Mouse (Mus musculus) limb, embryonic 12.5 days (tissue): ENCODE data around the gene Sla2. TPM values are rescaled to one million over a fixed set of nuclear protein-coding genes. Genes with fewer than 3 reads are reported as not detected.

Experiments used
- ATAC-seq: fragments of 200-750 bp; cut with Nextera tagmentation; 2 replicates; pipeline ENCODE4 v1.8.0; 2017; ENCODE audit warnings: low read depth, moderate TSS enrichment; ENCODE audit not compliant: insufficient number of reproducible peaks, insufficient read depth, low FRiP score, low TSS enrichment
- H3K27ac ChIP-seq: fragments of 300-500 bp; sonication (generic); 2 replicates; pipeline ENCODE4 v1.5.1; 2016; ENCODE audit warnings: mild to moderate bottlenecking, moderate library complexity
- H3K27me3 ChIP-seq: fragments of 300-500 bp; sonication (generic); 2 replicates; pipeline ENCODE4 v1.6.1; 2016; ENCODE audit warnings: mild to moderate bottlenecking, moderate library complexity
- H3K36me3 ChIP-seq: fragments of 300-500 bp; sonication (generic); 2 replicates; pipeline ENCODE4 v1.6.1; 2016; ENCODE audit warnings: mild to moderate bottlenecking, moderate library complexity
- H3K4me1 ChIP-seq: fragments of 300-500 bp; sonication (generic); replicated peaks from 2 replicates; pipeline ENCODE4 v1.6.1; 2016
- H3K4me2 ChIP-seq: fragments of 300-500 bp; sonication (generic); 2 replicates; pipeline ENCODE4 v1.6.1; 2016; ENCODE audit warnings: mild to moderate bottlenecking, moderate library complexity
- H3K4me3 ChIP-seq: fragments of 300-500 bp; sonication (generic); replicated peaks from 2 replicates; pipeline ENCODE4 v1.5.1; 2016; ENCODE audit warnings: mild to moderate bottlenecking
- H3K9ac ChIP-seq: fragments of 300-500 bp; sonication (generic); replicated peaks from 2 replicates; pipeline ENCODE4 v1.6.1; 2016; ENCODE audit warnings: mild to moderate bottlenecking, moderate library complexity
- H3K9me3 ChIP-seq: fragments of 300-500 bp; sonication (generic); 2 replicates; pipeline ENCODE4 v1.6.1; 2016; ENCODE audit warnings: mild to moderate bottlenecking, moderate library complexity
- WGBS: fragments of 180-500 bp; shearing (Covaris S2); methylation state at CpG from one replicate; pipeline ENCODE4 v1.1.7; 2016; 5-methylcytosine and 5-hydroxymethylcytosine counted together
- polyA plus RNA-seq: library from polyadenylated mRNA; unstranded; fragments of >200 nt; fragmentation: Nextera tagmentation; extraction: Ambion mirVana; gene quantifications from 2 replicates; pipeline ENCODE4 v1.2.1, GENCODE M21; 2016

Gene Sla2
- polyA plus RNA-seq, 1 experiment from 2014 or later: 0.76 TPM

DNA sequence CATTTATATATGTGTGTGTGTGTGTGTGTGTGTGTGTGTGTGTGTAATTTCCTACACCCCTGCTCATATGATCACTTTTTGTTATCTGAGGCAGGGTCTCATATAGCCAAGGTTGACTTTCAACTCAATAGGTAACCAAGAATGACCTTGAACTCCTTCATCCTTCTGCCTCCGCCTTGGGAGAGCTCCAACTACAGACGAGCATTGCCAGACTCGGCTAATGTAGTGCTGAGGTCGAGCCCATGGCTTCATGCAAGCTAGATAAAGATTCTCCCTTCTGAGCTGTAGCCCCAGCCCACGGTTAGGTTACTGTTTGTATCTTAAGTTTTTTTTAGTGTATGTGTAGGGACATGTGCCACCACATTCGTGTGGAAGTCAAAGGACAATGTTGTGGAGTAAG, 14.9 kb upstream of the Sla2 start:
- H3K9me3 ChIP-seq: no peaks in the 10 kb centered on the region
- H3K36me3 ChIP-seq: no peaks in the 10 kb centered on the region
- no peak for ATAC-seq
- H3K4me1 ChIP-seq: peaks cover 7% of the 10 kb centered on the region; the same call in 1 of the 2 replicates
- peaks cover 4% of the 10 kb centered on the region; the same call in 1 of the 2 replicates for H3K27me3 ChIP-seq
- H3K9ac ChIP-seq: no peak overlapping the region
- no peak overlapping the region for H3K4me3 ChIP-seq
- WGBS: 82% methylated on average over 6 of the region's 6 CpGs
- H3K4me2 ChIP-seq: no peak overlapping the region
- no peak overlapping the region for H3K27ac ChIP-seq

DNA sequence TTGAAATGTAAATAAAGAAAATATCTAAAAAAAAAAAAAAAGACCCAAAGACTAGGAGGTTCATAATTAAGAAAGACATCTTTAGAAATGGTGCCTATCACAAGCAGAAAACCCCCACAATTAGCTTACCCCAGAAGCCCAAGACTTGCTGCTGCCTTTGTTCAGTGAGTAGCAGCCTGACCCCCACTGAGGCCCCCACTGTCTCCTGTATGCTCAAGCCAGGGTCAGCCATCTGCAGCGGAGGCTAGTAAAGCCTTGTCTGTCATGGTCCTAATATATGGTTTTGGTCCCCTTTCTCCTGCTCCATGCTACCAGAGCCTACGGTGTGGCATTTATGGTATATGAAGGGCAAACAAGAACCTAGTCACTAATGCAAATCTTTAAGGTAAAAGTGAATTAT, 14.4 kb upstream of the Sla2 start:
- no peak overlapping the region for H3K9ac ChIP-seq
- H3K4me1 ChIP-seq: peaks cover 7% of the 10 kb centered on the region; the same call in 1 of the 2 replicates
- WGBS: 73% methylated on average over 2 of the region's 2 CpGs
- H3K27me3 ChIP-seq: peaks cover 4% of the 10 kb centered on the region; the same call in 1 of the 2 replicates
- ATAC-seq: no peak
- H3K4me2 ChIP-seq: no peak overlapping the region
- H3K4me3 ChIP-seq: no peak overlapping the region
- no peaks in the 10 kb centered on the region for H3K9me3 ChIP-seq
- H3K27ac ChIP-seq: no peak overlapping the region
- no peaks in the 10 kb centered on the region for H3K36me3 ChIP-seq

DNA sequence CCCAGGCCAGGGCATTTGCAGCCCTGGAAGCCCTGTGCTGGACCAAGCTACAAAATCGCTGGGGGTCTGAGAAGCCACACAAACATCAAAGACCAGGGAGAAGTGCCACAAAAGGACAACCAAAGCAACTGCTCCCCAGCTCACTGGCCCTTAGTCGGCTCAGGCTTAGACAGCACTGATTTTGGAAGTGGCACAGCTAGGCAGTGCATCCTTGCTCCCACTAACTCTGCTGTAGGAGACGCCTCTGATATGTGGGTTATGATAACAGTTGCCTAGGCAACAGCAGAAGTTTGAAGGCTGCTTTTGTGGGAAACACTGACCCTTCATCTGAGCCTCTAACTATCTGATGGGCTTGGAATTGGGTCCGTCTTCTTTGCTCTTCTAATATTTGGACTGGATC, 12.2 kb upstream of the Sla2 start:
- Histone ChIP-seq H3K4me2 (no peak overlapping the region), H3K36me3 (no peaks in the 10 kb centered on the region), H3K9me3 (no peaks in the 10 kb centered on the region), H3K9ac (no peak overlapping the region), H3K27ac (no peak overlapping the region), H3K4me3 (no peak overlapping the region), H3K4me1 (no peaks in the 10 kb centered on the region), H3K27me3 (peaks cover 4% of the 10 kb centered on the region; the same call in 1 of the 2 replicates)
- 70% methylated on average over 4 of the region's 4 CpGs for WGBS
- no peak for ATAC-seq

DNA sequence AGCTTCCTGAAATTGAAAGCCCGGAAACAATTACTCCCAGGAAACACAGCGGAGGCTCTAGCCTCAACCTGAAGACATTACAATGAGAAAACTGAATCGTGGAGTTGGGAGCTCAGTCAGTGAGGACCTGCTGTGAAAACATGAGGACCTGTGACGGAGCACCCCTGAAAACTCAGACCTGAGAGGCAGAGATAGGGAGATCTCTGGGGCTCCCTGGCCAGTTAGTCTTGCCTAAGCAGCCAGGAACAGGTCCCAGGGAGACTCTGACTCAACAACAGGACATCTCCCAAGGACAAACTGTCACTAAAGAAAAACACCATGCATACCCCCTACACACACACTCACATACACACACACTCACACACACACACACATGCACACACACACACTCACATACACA, 11.4 kb upstream of the Sla2 start:
- H3K36me3 ChIP-seq: no peaks in the 10 kb centered on the region
- no peak overlapping the region for H3K4me2 ChIP-seq
- H3K27me3 ChIP-seq: peaks cover 4% of the 10 kb centered on the region; the same call in 1 of the 2 replicates
- no peak overlapping the region for H3K9ac ChIP-seq
- WGBS: 78% methylated on average over 4 of the region's 4 CpGs
- ATAC-seq: no peak
- H3K9me3 ChIP-seq: no peaks in the 10 kb centered on the region
- H3K4me1 ChIP-seq: no peaks in the 10 kb centered on the region
- no peak overlapping the region for H3K27ac ChIP-seq
- no peak overlapping the region for H3K4me3 ChIP-seq

DNA sequence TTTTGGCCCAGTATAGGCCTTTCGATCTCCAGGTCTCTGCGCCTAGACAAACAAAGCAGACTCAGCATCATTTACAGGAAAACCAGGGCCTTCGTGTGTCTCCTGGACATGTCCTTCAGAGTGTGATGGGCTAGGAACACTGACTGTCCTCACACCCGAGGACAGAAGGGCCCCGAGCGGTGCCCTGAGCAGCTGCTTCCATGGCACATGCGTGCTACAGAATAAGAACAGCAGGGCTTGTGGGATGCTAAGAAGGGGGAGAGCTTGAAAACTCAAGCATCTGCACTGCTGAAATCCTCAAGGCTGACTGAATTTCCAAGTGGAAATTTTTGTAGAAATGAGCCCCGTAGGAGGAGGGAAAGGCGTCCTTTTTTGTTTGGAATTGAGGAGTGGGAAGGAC, 10.0 kb upstream of the Sla2 start:
- no peaks in the 10 kb centered on the region for H3K36me3 ChIP-seq
- H3K4me1 ChIP-seq: no peaks in the 10 kb centered on the region
- 87% methylated on average over 9 of the region's 9 CpGs for WGBS
- H3K27ac ChIP-seq: no peak overlapping the region
- no peak for ATAC-seq
- no peak overlapping the region for H3K4me3 ChIP-seq
- H3K27me3 ChIP-seq: peaks cover 4% of the 10 kb centered on the region; the same call in 1 of the 2 replicates
- no peak overlapping the region for H3K9ac ChIP-seq
- no peaks in the 10 kb centered on the region for H3K9me3 ChIP-seq
- no peak overlapping the region for H3K4me2 ChIP-seq

DNA sequence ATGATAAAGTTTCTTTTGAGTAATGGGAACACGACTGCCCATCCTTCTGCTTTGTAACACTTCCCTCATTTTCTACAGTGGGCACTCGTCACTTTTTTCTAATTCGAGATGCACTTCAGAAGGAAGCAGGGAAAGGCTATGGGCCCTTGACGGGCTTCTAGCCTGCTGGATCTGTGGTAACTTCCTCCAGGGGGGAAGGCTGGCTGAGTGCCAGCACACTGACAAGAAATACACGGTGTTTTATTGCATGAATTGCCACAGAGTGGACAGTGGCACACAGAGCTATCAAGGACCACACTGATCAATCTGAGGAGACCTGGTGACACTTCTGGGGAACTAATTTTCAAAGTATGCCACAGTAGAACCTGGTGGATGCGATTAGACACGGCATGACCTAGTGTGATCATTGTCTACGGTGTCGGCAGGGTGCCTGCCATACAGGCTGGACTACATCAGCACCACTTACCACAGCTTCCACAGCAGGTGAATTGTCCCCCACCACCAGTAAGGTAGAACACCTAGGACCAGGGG, 9.5 kb upstream of the Sla2 start:
- Histone ChIP-seq H3K9me3 (no peaks in the 10 kb centered on the region), H3K4me3 (no peak overlapping the region), H3K4me2 (no peak overlapping the region), H3K4me1 (no peaks in the 10 kb centered on the region), H3K27ac (no peak overlapping the region), H3K27me3 (peaks cover 4% of the 10 kb centered on the region; the same call in 1 of the 2 replicates), H3K36me3 (no peaks in the 10 kb centered on the region), H3K9ac (no peak overlapping the region)
- ATAC-seq: no peak
- 82% methylated on average over 9 of the region's 9 CpGs for whole genome bisulfite sequencing

DNA sequence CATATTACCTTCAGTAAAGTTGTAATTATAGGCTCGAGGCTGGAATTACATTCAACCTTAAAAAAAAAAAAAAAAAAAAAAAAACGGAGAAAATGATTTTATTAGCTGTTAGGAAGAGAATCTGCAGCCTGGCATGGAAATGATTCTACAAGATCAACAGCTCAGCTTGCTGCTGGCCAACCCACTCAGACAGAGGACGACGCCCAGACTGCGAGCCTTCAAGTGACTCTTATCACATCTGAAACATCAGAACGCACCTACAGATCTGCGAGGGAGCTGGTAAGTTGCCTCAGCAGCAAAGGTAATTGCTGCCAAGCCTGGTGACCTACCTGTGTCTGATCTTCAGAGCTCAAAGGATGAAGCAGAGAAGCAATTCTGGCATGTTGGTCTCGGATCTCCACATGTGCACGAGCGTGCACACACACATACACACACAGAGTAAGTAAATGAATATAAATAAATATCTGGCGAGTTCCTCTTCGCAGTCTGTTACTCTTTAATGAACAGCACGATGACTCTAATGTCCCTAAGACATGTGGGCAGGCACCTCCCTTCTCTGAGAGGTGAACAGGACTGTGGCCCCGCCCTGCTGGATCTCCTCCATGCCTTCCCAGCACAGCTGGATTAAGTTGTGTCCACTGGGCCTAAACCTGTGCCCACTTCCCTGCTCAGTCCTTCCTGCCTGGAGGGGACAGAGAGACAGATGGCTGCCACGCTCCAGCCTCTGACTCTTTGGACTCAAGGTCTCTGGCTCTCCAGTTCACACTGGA, 7.7 kb upstream of the Sla2 start:
- no peaks in the 10 kb centered on the region for H3K36me3 ChIP-seq
- no peak overlapping the region for H3K27ac ChIP-seq
- no peak overlapping the region for H3K4me2 ChIP-seq
- H3K9ac ChIP-seq: no peak overlapping the region
- H3K9me3 ChIP-seq: no peaks in the 10 kb centered on the region
- H3K27me3 ChIP-seq: peaks cover 4% of the 10 kb centered on the region; the same call in 1 of the 2 replicates
- H3K4me3 ChIP-seq: no peak overlapping the region
- 75% methylated on average over 15 of the region's 15 CpGs for whole genome bisulfite sequencing
- no peak for ATAC-seq
- no peaks in the 10 kb centered on the region for H3K4me1 ChIP-seq

DNA sequence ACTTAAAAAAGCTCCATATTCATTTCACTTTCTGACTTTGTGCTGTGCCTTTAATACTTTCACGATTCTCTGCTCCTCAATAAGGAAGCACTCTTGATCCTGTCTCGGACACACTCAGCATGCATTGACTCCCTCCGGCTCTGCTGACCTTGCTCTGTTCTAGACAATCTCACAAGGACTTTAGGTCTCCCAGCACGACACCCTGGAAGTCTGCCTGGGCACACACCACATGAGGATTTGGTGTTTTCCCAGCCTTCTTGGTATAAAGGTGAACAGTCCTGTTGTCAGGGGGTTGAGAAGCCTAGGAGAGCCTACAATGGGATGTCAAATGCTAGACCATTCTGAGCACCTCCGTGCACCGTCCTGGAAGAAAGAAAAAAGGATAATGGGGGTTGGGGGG, 5.8 kb upstream of the Sla2 start:
- ATAC-seq: no peak
- Histone ChIP-seq H3K4me1 (no peaks in the 10 kb centered on the region), H3K9me3 (no peaks in the 10 kb centered on the region), H3K27me3 (no peaks in the 10 kb centered on the region), H3K4me2 (no peak overlapping the region), H3K4me3 (no peak overlapping the region), H3K27ac (no peak overlapping the region), H3K9ac (no peak overlapping the region), H3K36me3 (no peaks in the 10 kb centered on the region)
- WGBS: 74% methylated on average over 6 of the region's 6 CpGs

DNA sequence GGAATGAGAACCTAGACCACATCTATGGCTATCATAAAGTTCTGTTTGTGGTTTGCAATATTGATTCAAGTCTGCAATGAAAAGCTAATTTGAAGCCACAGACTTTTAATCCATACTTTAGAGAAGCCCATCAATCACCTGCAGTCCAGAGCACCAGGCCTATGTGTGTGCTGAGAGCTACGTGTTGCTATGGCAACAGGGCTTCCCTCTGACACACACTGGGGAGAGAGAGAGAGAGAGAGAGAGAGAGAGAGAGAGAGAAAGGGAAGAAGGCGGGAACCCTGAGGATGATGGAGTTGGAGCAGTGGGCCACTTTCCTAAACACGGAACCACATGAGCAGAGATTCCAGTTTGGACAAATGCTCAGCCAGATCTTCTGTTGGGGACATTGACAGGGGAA, 5.2 kb upstream of the Sla2 start:
- ATAC-seq: no peak

DNA sequence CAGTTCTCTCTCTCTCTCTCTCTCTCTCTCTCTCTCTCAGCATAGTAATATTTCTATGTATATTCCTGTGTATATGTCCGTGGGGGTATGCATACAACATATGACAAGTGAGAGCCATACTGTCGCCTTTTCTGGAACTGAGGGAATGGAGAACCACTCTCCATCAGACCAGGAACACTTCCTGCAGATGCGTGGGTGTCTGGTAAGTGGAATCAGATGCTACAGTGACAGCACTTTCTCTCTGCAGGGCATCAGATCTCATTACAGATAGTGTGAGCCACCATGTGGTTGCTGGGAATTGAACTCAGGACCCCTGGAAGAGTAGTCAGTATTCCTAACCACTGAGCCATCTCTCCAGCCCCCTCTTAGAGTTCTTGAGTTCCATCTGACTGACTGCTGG, 1.5 kb upstream of the Sla2 start:
- H3K4me1 ChIP-seq: no peaks in the 10 kb centered on the region
- no peaks in the 10 kb centered on the region for H3K9me3 ChIP-seq
- WGBS: 60% methylated on average over 3 of the region's 3 CpGs

More for the DNA sequence above, 5.2 kb upstream of the Sla2 start:
- no peak overlapping the region for H3K4me3 ChIP-seq
- no peaks in the 10 kb centered on the region for H3K36me3 ChIP-seq
- H3K9me3 ChIP-seq: no peaks in the 10 kb centered on the region
- H3K4me1 ChIP-seq: no peaks in the 10 kb centered on the region
- H3K27me3 ChIP-seq: no peaks in the 10 kb centered on the region
- no peak overlapping the region for H3K4me2 ChIP-seq
- no peak overlapping the region for H3K9ac ChIP-seq
- H3K27ac ChIP-seq: no peak overlapping the region
- WGBS: 61% methylated on average over 3 of the region's 3 CpGs

DNA sequence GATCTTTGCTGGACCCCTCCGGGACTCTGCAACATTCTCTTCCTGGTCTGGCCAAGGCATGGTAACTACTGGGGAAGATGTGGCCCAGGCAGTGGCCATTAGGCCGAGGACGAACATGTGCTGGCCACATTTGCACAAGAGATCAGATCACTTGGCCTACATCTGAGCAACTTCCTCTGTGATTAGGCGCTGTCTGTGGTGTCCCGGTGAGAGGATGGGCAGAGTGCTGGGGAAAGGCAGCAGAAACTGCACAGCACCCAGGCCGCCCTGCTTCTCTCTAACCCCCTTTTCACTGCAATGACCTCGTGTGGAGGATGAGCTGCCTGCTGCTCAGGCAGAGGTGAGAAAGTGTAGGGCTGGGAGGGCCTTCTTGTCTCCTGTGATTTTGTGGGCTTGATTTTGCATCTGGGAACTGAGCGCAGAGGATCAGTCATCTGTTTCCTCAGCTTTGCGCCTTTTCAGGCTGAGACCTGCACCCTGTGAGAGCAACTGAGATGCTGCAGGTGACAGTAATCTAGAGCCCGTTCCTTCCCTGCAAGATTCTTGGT, 834 bp downstream of the Sla2 start:
- no peak overlapping the region for H3K27ac ChIP-seq
- no peaks in the 10 kb centered on the region for H3K9me3 ChIP-seq
- H3K4me3 ChIP-seq: no peak overlapping the region
- no peaks in the 10 kb centered on the region for H3K4me1 ChIP-seq
- ATAC-seq: no peak
- H3K9ac ChIP-seq: no peak overlapping the region
- H3K4me2 ChIP-seq: no peak overlapping the region
- no peaks in the 10 kb centered on the region for H3K27me3 ChIP-seq
- H3K36me3 ChIP-seq: no peaks in the 10 kb centered on the region
- WGBS: 70% methylated on average over 10 of the region's 10 CpGs

More for the DNA sequence above, 1.5 kb upstream of the Sla2 start:
- Histone ChIP-seq H3K9ac (no peak overlapping the region), H3K4me2 (no peak overlapping the region), H3K27ac (no peak overlapping the region), H3K4me3 (no peak overlapping the region), H3K27me3 (no peaks in the 10 kb centered on the region), H3K36me3 (no peaks in the 10 kb centered on the region)
- no peak for ATAC-seq
